Mouse (Mus musculus) right cerebral cortex, postnatal 25 days (tissue): ENCODE measurements around the gene Unc13c.
A peak's percentile ranks its signal among the peaks of the same experiment; 100 is the strongest.

Experiments
- DNase-seq: peaks from one replicate; pipeline ENCODE4 v3.0.0; 2022

Gene Unc13c

DNA sequence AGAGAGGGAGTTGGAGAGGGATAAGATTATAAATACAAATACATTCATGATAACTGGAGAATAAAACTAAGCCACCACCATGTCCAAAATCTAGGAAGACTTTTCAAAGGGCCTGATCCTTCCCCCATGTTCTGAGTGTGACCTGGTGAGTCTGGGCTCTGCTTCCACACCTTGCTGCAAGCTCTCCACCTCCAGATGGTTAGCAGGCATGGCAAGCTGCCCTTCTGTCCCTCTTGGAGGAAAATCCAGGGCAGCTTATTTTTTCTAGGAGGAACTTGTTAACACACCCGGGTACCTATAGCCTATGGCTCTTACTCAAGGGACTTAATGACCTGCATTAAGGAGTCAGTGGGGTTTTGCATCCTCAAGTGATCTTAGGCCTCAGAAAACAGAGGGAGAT lies 364.8 kb downstream of the Unc13c start:
- no peak for DNase-seq

DNA sequence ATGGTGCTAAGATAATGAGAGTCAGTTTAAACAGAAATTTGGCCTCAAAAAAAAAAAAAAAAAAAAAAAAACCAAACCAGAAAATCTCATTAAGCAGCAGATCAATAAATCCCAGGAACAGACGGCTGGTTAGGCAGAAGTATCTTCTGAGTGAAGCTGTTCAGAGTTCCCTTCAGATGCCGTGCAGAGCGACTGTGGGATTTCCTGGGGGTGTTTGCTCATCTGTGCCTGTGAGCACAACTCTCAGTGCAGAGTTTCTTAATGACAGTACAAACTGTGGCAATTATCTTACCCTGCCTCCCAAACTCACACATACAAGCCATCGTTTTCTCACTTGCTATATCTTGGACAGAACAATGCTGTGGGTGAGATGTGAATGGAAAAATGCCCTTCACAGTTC lies 403.2 kb downstream of the Unc13c start:
- DNase-seq, result peak; percentile 8

DNA sequence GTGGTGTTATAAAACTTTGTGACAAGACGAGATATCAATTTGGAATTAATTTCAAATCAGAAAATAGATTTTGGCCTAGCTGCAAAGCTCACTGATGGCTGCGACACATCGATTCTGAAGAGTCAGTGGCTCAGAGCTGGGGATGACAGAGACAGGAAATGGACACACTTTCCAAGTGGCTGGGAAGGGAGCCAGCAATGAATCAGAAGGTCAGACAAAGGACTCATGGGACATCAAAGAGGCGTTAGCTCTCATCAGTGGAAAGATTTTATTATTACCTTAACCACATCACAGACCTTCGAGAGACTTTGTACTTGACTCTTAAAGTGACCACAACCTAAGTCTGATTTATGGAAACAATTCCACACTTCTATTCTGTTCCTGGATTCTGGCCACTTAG lies 408.7 kb downstream of the Unc13c start:
- no peak for DNase-seq

DNA sequence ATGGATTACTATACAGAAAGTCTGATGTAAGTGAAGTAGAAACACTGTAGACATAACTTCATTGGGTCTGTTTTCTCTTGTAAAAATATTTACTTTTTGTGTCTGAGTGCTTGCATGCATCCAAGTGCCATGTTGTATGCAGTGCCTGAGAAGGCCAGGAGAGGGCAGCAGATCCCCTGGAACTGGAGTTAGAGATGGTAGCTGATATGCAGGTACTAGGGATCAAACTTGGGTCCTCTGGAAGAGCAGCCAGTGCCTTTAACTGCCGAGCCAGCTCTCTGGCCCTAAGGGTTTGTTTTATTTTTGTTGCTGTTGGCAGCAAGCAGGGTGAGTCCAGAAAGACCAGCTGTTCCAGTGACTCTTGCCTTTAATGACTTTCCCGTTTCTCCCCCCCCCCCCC lies 411.0 kb downstream of the Unc13c start:
- DNase-seq, result peak; percentile 8

DNA sequence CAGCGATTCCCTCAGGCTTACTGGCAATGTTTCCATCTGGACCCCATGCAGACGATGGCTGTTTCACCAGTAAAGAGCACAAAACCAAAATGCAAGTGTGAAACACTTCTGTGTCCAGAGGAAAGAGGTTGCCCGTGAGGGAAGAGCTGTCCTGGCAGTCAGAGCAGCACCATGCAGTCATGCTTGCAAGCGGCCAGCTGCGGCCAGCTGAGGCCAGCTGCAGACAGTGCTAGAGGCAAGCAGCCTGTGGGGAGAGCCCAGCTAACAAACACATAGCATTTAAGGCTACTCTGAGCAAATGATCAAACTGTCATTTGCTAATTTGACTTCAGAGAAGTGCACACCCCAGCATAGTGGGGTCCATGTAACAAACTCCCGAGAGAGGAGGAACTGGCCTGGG lies 413.4 kb downstream of the Unc13c start:
- no peak for DNase-seq

DNA sequence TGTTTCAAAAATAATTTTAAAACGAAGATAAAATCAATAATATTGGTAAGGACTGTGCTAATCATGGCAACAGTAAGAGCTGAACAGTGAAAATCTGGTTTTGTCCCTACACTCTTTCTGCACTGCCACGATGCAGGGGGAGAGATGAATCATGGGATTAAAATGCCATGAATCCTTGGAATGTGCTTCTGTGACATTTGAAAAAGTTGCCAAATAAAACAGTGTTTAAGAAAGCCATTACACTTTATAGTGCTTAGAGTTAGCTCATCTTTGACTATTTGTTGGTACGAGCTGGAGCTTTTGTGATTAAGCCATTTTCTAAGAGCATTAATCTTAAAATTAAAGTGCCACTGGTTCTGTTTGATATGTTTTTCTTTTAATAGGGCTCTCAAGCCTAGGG lies 496.2 kb downstream of the Unc13c start:
- no peak for DNase-seq

DNA sequence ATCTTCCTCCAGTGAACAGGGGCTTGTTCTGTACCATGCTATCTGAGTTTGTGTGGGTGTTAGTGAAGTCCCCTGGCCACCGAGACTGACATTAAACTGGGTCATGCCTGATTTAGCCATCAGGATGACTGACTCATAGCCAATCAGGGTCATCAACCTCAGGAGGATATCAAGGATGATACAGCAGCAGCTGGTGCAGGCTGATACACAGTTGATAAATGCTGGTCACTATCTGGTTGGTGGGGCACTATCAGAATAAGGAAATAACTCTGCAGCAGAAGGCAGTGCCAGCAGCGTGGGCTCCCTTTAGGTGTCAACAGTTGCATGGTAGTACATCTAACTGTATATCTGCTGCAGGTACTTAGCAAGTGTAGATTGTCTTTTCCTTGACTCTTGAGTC lies 506.7 kb downstream of the Unc13c start:
- DNase-seq, result no peak

DNA sequence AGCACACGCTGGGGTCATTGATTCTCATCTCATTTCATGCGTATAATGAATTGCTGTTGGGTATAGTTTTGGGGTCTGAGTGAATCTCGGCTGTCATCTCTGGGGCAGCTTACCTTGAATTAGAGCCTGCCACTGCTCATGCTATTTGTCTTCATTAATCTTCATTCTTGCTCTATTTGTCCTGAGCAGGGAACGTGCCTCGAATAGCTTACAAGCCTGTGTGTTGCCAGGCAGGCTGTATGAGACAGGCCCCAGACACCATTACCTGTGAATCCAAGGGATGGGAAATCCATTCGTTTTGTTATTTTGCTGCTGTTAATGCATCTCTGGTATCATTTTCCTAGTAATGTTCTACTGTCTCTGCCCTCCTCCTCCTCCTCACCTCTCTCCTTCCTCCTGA lies 518.8 kb downstream of the Unc13c start:
- no peak for DNase-seq

DNA sequence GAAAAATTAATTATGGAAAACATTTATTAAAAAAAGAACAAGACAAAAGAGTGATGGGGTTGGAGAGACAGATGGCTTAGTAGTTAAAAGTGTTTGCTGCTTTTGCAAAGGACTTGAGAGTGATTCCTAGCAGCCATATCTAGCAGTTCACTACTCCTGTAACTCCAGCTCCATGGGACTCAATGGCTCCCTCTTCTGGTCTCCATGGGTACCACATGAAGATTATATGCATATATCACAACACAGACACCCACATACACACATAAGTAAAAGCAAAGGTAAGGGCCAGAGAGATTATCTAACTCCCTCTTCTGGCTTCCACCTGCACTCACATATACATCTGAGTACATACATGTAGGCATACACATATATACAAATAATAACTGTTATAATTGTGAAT lies 519.5 kb downstream of the Unc13c start:
- no peak for DNase-seq

DNA sequence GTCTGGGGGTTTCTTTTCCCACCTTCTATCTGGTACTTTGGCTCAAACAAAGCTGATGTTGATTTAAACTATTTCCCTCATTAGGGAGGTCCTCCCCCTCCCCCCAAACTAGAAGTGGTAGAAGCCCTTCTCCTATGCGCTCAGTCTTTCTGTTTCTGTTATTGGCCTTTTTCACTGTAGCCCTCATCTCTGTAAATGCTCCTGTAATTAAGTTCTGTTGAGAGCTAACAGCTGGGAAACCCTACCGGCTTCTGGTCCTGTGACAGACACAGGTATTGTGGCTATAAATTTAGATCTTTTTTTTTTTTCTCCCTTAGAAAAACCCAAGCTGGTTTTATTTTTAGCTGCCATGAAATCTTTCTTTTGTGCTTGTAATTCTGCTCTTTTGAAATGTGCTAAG lies 536.8 kb downstream of the Unc13c start:
- no peak for DNase-seq
